Mouse (Mus musculus) gastrocnemius, postnatal 4 days (tissue): ENCODE measurements around the gene Fth1. TPM values are rescaled to one million over a fixed set of nuclear protein-coding genes. Genes with fewer than 3 reads are reported as not detected.
A peak's percentile ranks its signal among the peaks of the same experiment; 100 is the strongest.
"Not testable (repeated sequence)": the region's sequence is repeated elsewhere in the genome, so short reads cannot be mapped to it uniquely, and the experiment has no call there.

ENCODE experiments used
- DNase-seq, 2 experiments: peaks; one replicate each; pipeline ENCODE4 v3.0.0; 2021 to 2022; ENCODE audit warnings: low spot score in 2 of 2, mixed read lengths in 2 of 2
- total RNA-seq, 2 experiments: library from RNA; stranded (reverse); gene quantifications; 2 replicates each; pipeline ENCODE4 v1.2.3; 2021

Gene Fth1
- total RNA-seq, 2 experiments from 2014 or later: 1,831 to 1,888 TPM

DNA sequence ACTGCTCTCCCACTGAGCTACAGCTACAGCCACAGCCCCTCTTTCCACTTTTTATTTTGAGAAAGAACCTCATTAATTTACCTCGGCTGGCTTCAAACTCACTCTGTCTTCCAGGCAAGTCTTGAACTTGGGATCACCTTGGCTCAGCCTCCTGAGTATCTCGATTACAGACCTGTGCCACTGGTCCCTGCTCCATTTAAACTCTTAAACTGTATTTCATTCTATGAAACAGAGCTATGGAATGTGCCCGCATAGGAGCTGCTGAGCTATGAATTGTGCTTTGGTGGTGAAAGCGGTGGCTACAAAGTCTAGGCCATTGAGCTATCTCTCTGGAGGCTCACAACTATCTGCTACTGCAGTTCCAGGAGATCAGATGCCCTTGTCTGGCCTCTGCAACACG, 22.4 kb upstream of the Fth1 start:
- DNase-seq: no peak

- no peak for DNase-seq
These were observed 19.6 kb upstream of the Fth1 start for GRCm38 (mm10) chr19:9960769-9961168.

DNA sequence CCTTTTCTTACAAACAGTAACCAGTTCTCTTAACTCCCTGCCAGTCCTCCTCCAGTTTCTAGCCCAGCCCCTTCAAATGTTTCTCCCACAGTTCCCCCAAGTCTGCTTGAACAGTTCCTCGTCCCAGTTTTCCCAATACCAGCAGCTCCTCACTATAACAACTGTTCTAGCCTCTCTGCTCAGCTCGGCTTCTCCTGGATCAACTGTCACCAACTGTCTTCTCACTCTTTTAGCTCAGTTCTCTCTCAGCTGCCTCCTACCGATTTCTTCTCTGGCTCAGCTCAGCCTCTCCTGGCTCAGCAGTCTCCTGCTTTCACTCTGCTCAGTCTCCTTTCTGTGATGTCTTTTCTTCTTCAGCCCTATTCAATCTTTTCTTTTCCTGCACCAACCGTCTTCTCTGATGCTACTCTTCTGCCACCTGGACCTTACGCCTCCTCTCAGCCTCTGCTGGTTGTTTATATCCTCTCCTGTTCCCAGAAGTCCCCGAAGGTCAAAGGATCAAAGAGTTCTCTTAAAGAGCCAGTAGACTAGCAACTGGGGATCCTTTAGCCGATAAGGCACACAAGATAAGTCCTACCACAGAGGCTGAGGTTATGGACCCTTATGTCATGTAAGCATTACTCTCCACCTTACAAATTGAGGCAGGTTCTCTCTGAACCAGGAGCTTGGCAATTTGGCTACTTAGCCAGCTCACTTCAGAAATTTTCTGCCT, 16.0 kb upstream of the Fth1 start:
- DNase-seq: no peak

- no peak for DNase-seq
These were observed 14.1 kb upstream of the Fth1 start for GRCm38 (mm10) chr19:9966096-9966867.

GRCm38 (mm10) chr19:9968081-9968787, 12.2 kb upstream of the Fth1 start:
- DNase-seq: no peak

DNA sequence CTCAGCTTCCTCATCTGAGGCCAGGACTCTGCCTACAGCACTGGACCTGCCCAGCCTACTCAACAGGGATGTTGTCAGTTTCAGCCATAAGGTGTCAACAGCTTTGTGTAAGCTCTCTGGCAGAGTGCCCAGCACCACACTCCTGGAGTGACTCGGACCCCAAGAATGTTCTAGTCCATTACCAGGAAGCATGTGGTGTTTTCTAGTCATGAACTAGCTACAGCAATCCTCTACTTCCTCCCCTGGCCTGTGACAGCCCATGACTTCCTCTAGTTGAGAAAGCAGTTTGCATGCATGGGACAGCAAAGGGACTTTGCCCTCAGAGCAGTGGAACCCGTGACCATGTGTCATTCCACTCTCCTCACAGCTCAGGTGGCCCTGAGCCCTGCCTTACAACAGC, 5.5 kb upstream of the Fth1 start:
- DNase-seq: not testable (repeated sequence)

DNA sequence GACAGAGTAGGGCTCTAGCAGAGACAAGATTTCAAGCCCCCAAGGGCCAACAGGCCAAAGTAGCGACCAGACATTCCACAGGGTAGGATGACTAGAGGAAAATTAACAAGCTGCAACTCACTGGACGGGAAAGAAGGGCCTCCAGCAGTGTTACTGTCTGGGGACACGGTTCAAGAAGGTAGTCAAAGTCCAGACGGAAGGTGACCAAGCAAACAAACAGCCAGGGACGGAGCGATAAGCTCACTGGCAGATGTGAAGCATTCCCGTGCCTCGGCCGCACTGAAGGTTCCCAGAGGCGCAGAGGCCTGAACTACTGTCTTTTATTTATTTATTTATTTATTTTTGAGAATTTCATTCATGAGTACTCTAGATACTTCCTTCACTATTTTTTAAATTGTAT, 3.3 kb upstream of the Fth1 start:
- no peak for DNase-seq

DNA sequence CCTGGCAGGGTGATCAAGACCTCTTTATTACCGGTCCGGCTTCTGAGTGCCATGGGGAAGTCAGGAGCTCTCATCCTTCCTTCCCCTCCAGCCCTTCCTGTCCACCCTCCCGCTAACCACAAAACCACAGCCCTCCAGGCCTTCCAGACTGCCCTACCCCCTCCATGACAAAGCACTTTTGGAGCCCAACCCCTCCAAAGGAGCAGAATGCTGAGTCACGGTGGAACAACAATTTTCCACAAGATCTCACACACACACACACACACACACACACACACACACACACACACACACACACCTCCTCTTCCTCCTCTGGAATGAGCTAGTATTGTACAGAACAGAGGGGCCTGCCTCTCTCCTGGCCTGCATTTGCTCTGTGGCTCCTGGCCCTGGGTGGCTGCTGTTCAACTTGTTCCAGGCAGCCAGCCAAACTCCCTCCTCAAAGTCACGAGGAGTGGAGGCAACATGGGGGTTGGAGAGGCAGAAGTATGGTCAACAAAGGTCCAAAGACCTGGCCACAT, 1.9 kb upstream of the Fth1 start:
- DNase-seq: peak; percentile 60 to 83

- DNase-seq: no peak
These were observed 1.2 kb upstream of the Fth1 start for GRCm38 (mm10) chr19:9979156-9979555.

- DNase-seq: no peak
These were observed 1.2 kb downstream of the Fth1 start for GRCm38 (mm10) chr19:9981621-9982020.

GRCm38 (mm10) chr19:9982151-9982851, 1.9 kb downstream of the Fth1 start:
- DNase-seq: peak; percentile 94 to 96

GRCm38 (mm10) chr19:9982852-9983542, 2.6 kb downstream of the Fth1 start:
- DNase-seq: peak; percentile 60 to 82

- no peak for DNase-seq
These were observed 4.0 kb downstream of the Fth1 start for GRCm38 (mm10) chr19:9984111-9985055.

DNA sequence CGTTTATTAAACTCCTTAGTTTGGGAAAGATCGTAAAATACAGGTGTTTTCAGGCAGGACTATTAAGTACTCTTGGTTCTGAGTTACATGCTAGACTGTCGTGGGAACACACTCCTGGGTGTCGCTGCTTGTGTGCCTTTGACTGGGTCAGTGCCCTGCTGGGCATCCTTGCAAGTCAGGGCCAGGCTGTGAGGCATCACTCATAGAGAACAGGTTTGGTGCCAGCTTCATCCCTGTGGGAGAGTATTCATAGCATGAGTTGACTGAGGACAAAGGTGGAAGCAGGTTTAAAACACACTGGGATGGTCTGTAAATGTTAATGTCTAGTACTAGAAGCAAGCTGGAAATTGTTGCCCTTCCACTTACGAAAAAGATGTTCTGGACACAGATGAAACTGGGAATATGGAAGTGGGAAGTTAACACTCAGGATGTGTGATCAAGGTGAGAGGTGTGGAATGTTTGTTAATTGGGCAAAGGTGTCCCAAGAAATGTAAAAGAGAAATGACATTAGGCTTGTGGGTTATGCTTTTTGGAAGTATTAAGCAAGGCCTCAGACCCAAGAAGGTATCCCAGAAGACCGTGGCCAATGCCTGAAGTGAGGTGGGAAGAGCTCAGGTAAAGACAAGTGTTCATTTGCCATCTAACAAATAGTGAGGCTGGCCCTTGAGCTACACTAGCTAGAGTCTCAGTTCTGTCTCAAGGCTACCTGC, 4.9 kb downstream of the Fth1 start:
- DNase-seq: no peak

DNA sequence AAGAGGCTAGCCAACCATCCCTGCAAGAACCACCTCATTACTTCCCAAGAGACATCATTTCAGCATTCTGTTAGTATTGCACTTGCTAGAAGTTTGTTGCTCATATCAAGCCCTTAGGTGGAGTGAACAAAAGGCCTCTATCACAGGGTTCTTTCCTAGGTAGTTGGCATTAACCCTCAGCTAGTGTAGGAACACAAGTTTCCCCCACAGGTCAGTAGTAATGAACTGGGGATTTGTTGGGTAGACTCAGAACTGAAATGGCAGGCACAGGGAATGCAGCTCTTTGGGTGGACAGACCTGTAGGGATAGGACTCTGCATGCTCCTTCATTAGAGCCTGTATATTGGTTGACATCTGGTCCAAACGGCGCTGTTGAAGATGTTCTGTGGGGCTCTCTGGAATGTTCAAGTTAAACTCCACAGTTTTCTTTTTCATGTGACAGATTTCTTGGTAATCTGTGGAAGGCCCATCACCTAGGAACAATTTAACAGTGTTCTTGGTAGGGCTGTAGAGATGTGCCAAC, 5.6 kb downstream of the Fth1 start:
- DNase-seq: no peak

DNA sequence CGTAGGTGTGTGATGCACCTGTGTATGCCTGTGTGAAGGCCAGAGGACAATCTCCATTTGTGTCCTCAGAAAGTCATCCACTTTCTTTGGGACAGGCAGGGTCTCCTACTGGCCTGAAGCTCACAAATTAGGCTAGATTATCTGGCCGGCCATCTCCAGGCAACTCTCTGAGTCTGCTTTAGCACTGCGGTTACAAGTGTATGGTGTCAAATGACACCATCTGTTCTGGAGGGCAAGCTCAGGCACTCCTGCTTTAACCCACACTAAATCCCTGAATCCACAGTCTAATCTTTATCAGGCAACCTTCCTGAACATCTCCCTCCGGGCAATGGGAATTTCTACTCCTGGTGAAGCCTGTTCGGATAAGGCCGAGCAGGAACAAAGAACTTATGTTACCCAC, 6.8 kb downstream of the Fth1 start:
- DNase-seq: no peak

DNA sequence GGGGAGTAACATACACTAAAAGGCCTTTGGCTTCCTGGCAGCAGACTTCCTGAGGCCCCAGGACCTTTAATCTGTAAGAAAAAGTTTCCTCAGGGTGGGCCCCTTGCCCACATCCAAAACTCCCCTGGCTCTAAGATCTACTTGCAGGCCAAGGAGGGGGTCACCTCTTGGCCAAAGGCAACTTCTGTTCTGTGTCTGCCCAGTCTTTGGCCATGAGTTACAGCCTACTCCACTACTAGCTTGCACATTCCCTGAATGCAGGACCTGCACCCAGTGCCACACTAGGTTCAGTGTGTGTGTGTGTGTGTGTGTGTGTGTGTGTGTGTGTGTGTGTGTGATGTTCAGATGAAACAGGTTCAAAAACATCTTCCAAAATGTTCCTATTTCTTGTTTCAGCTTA, 7.2 kb downstream of the Fth1 start:
- DNase-seq: no peak

DNA sequence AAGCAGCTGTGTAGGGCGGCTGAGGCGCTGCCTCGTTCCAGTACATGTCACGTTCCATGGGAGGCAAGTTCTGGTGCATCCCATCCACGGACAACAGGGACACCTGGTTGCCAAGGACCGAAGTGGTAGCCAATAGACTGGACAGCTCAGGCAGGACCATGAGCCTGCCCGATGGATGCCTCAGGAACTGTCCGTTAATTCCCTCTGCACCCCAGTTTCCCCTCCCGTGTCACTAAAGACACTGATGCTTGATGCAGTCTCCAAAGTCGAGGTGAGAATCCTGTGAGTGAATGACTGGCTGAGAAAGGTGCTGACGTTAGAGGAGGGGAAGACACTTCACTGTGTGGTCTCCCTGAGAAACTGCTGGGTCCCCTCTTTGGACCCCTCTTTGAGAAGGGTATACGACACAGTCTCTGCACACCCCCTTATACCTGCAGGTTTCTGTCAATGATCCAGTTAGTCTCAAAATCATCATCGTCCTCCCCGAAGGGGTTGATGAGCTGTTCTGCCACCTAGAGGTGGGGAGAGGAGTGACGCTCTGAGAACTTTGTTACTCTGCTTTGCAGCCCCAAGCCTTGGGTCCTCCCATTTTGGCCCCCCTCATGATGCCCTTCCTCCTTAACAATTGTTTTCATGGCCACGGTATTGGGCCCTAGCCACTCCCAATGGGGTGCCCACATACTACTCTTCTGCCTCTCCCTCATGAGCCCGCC, 8.9 kb downstream of the Fth1 start:
- DNase-seq: no peak
